Mouse (Mus musculus): ENCODE measurements at regions not wholly inside any gene's neighbourhood (a gene's known extent, or its start where the extent isn't known, plus 50 kb on each side); places are given as distances from the start of the nearest gene placed in this dataset.

DNA sequence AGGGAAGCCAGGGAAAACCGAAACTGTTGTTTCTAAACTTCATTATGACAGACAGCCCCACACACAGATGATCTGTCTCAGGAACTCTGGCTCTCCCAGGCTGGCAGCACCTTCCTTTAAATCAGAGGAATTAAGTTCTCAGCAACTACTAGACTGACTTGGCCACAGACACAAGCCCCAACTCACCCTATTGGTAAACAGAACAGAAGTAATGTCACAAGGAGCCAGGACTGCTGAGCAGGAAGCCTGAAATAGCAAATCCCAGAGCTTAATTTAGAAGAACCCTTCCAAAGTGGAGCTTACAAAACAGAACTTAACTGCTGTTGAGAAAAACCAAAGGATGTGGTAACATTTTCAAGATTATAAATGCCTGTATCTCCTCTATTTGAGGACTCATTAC lies 174.8 kb downstream of the Nfkbiz start:
- DNase-seq (ENCODE audit: low read depth), result peak; percentile 70

GRCm38 (mm10) chr16:55636667-55637450 lies 201.8 kb downstream of the Nfkbiz start:
- peak; percentile 73 for DNase-seq (ENCODE audit: low read depth)

- DNase-seq (ENCODE audit: low read depth), result no peak
Measured at GRCm38 (mm10) chr16:55636224-55636623, 202.5 kb downstream of the Nfkbiz start.

DNA sequence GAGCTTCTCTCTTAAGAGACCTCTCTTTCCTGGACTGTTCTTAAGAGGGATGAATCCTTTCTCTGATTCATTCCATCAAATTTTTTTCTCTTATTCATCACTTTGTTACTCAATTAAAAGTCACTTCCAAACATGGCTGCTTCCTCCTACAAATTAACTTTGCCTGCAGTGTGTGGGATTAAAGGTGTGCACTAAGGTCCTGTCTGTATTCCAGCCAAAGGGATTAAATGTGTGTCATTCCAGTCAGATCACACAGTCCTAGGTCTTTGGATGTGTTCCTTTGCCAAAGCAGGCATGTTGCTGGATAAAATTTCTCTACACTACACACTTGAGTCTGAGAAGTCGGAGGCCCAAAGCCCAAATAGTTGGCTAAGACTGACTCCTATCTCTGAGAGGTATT lies 204.0 kb downstream of the Nfkbiz start:
- DNase-seq (ENCODE audit: low read depth), result no peak

- DNase-seq (ENCODE audit: low read depth), result no peak
Measured at GRCm38 (mm10) chr16:55632220-55632619, 206.5 kb downstream of the Nfkbiz start.

- no peak for DNase-seq (ENCODE audit: low read depth)
Measured at GRCm38 (mm10) chr16:55631637-55632036, 207.1 kb downstream of the Nfkbiz start.

DNA sequence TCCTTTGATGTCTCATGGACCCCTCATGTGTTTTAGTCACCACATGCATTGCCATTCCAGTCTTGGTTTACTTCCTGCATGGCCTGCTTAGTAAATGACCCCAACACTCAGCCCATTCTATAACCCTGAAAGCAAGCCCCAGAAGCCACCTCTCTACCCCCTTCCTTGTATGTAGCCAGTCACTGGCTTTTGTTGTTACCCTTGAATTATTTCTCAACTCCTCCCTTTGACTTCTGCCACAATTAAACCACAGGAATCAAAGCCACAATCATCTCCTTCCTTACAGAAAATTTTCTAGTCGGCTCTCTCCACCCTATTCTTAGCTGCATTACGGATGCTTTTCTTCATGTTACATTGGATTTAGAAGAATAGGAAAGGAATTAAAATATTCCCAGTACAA lies 207.7 kb downstream of the Nfkbiz start:
- DNase-seq (ENCODE audit: low read depth), result peak; percentile 69

GRCm38 (mm10) chr16:55627531-55627930 lies 211.2 kb downstream of the Nfkbiz start:
- DNase-seq (ENCODE audit: low read depth), result no peak

DNA sequence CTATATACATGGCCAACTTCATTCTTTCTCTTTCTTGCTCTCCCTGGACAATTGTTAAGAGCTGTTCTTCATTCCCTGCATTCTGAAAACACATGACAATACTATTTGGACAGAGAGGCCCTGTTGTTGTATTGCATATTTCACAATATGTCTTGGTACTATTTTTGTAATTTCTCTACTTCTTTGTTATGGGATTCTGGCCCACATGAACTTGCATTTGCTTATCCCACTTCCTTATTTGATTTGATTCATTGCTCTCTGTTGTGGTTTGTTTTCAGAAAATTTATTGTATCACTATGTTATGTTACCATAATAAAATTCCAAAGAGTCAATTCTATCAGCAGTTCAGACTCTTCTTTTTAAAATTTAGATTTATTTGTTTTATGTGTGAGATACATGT lies 215.3 kb downstream of the Nfkbiz start:
- no peak for DNase-seq (ENCODE audit: low read depth)

GRCm38 (mm10) chr16:55619731-55620130 lies 219.0 kb downstream of the Nfkbiz start:
- DNase-seq (ENCODE audit: low read depth), result no peak

- no peak for DNase-seq (ENCODE audit: low read depth)
Measured at GRCm38 (mm10) chr16:55617958-55618357, 220.7 kb downstream of the Nfkbiz start.

GRCm38 (mm10) chr16:55617506-55617905 lies 221.2 kb downstream of the Nfkbiz start:
- no peak for DNase-seq (ENCODE audit: low read depth)

DNA sequence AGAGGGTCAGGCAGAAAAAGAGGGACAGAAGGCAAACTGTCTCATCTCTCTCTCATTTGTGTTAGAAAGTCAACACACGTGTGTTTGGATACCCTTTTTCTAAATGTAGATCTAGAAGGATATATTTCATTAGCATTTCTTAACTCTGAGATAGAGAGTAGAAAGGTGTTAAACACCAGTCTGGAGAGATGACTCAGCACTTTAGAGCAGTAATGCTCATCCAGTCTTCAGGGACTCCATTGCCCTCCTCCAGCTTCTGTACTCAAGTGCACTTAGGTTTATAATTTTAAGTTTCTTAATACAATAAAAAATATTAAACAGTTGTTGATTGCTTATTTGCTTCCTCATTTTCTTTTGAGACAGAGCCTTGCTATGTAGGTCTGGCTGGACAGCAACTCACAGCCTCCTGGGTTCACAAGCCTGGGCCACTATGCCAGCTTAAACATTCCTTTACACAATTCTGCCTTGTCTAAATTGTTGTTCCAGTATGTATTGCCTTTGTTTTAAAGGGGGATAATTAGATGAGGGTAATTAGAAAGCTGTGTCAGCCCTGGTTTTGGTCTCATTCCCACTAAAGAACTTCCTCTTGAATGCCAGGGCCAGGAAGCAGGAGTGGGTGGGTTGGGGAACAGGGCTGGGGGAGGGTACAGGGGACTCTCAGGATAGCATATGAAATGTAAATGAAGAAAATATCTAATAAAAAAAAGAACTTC lies 222.1 kb downstream of the Nfkbiz start:
- DNase-seq (ENCODE audit: low read depth), result no peak

DNA sequence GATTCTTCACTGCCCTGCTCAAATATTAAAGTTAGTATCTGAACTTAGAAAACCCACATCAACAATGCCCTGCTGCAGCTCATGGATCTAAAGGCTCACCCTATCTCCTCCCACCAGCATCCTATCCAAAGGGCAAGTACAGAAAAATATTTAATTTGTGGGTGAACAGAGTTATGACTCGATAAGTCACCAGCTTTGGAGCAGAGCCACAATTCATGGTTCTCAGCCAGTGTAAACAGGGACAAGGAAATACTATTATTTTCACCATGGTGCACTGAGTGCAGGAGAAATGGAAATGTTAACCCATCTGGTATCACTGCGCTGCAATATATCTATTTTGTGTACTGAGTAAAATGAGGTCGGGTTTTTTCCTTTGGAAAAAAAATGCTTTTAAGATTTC lies 225.8 kb downstream of the Nfkbiz start:
- no peak for DNase-seq (ENCODE audit: low read depth)

GRCm38 (mm10) chr16:55612001-55612400 lies 226.7 kb downstream of the Nfkbiz start:
- DNase-seq (ENCODE audit: low read depth), result no peak

DNA sequence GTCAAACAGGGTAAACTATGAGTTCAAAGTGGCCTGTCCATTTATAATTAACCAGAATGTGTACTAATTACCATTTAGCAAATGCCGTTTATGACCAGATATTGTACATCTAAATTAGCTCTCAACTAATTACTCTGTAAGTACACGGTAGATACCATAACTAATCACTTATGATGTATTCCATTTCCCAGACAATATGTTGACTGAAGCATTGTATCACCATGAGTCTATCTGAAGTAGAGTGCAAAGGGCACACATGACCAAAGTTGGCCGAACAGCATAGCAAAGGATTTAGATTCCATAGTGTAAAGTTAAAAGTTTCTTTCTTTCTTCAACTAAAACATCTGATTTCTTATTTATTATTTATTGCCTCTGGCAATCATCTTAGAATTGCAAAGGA lies 227.5 kb downstream of the Nfkbiz start:
- DNase-seq (ENCODE audit: low read depth), result no peak

DNA sequence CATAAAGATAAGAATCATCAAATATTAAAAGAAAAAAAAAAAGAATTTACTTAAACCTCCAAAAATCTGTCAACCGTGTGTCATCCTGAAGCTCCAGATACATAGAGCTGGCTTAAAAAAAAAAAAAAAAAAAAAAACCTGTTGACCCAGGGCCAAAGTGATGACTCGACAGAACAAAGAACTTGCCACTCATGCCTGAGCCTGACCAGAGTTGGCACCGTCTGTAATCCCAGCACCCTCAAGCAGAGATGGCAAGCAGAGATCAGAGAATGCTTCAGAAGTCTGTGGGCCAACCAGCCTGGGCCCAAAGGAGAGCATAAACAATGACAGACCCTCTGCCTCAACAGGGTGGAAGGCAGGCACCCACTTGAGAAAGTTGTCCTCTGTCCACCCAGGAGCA lies 230.3 kb downstream of the Nfkbiz start:
- peak; percentile 63 for DNase-seq (ENCODE audit: low read depth)

- no peak for DNase-seq (ENCODE audit: low read depth)
Measured at GRCm38 (mm10) chr16:55606447-55607239, 232.1 kb downstream of the Nfkbiz start.

- DNase-seq (ENCODE audit: low read depth), result no peak
Measured at GRCm38 (mm10) chr16:55603611-55604010, 235.1 kb downstream of the Nfkbiz start.

- DNase-seq (ENCODE audit: low read depth), result no peak
Measured at GRCm38 (mm10) chr16:55589382-55589956, 249.2 kb downstream of the Nfkbiz start.

DNA sequence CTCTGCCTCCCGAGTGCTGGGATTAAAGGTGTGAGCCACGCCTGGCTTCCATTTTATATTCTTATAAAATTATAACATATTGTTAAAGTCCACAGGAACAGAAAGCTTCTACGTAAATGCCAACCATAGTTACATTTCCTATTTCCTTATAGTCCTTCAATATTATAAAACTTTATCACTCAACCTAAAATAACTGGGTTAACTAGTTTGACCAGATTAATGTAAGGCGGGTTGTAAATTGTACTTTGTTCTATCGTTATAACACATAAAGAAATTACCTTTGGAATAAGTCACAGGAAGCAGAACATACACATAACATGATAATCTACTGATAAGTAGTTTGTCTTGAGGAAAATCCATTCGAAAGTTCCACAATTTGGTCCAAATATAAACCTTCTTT lies 251.6 kb downstream of the Nfkbiz start:
- no peak for DNase-seq (ENCODE audit: low read depth)

DNA sequence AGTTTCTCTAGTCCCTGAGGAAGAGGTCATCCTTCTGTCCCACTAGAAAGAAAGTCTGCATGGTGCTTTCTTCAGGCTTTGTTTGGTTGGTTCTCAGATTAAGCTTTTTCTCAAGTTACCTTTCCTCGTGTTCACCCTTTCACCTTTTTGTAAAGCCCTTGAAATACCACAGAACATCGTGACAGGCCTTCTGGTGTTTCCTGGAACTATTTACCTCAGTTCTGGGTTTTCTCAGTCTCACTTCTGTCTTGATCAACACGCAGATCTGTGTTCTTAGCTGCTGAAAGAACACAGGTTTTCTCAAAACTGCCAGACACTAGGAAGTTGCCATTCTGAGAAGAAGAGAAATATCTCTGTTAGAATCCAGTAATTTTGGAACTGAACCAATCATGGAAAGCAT lies 255.8 kb downstream of the Nfkbiz start:
- no peak for DNase-seq (ENCODE audit: low read depth)
